ENCODE assay signal across 8 mouse cellular contexts in genomic region chr7:16906889-16907559, GRCm38 (mm10). TPM values are rescaled to one million over a fixed set of nuclear protein-coding genes. Genes with fewer than 3 reads are reported as not detected.
A peak's percentile ranks its signal among the peaks of the same experiment; 100 is the strongest.
DNase-seq lines count a peak whose midpoint lies in the region; ATAC-seq and TF ChIP-seq lines count a peak whose summit lies in the region.

No protein-coding gene starts in this region.

- H3K4me3 ChIP-seq in heart, embryonic 16.5 days (ENCODE audit: low read length) = no peak overlapping the region
- peak overlapping the region; percentile 94 for H3K4me3 ChIP-seq in megakaryocyte, embryonic 14.5 days (replicated peaks)
- H3K4me3 ChIP-seq in bone marrow macrophage, adult 2 months (ENCODE audit: insufficient read depth, low read length) = peak overlapping the region; percentile 38; the same call in 1 of the 2 replicates
- no peak overlapping the region for H3K4me3 ChIP-seq in myocyte

- H3K4me2 ChIP-seq in heart, embryonic 16.5 days (ENCODE audit: low read depth, low read length) = no peak overlapping the region; the same call in 1 of the 2 replicates
- peak overlapping the region; percentile 19 for H3K4me2 ChIP-seq in myocyte (ENCODE audit: low read depth)

- H3K9ac ChIP-seq in heart, embryonic 16.5 days (ENCODE audit: low read length) = peak overlapping the region; percentile 20; the same call in 1 of the 2 replicates

- no peaks in the 10 kb centered on the region for H3K36me3 ChIP-seq in heart, embryonic 16.5 days (ENCODE audit: control insufficient read depth, insufficient read depth)
- H3K36me3 ChIP-seq in megakaryocyte, embryonic 14.5 days (replicated peaks; ENCODE audit: low read length) = peaks cover 55% of the 10 kb centered on the region
- H3K36me3 ChIP-seq in myocyte (ENCODE audit: control insufficient read depth, insufficient read depth) = no peaks in the 10 kb centered on the region

- no peak for TF ChIP-seq CTCF in bone marrow macrophage, adult 2 months (IDR thresholded peaks at IDR 0.05; ENCODE audit: low read depth, low read length)

- H3K79me2 ChIP-seq in myocyte (ENCODE audit: control insufficient read depth, insufficient read depth) = peaks cover 9% of the 10 kb centered on the region

- no peak overlapping the region for H3ac ChIP-seq in myocyte (ENCODE audit: control insufficient read depth, insufficient read length)

- no peak for ATAC-seq in heart, embryonic 16.5 days (replicated peaks; ENCODE audit: extremely low read depth, insufficient read depth, low FRiP score)
- ATAC-seq in megakaryocyte, adult 5-6 weeks (ENCODE audit: poor library complexity, severe bottlenecking) = no peak
- ATAC-seq in cerebellum, adult (ENCODE audit: insufficient number of reproducible peaks, low FRiP score, low TSS enrichment) = no peak

- intact Hi-C loops in heart, postnatal 14 days (cut with DNase I) = loop anchor here (5.0 kb wide), 1 partner anchor 165 kb away; no protein-coding TSS in a partner anchor

- H3K9me3 ChIP-seq in heart, embryonic 16.5 days (replicated peaks; ENCODE audit: control insufficient read depth, low read length) = no peaks in the 10 kb centered on the region
- no peaks in the 10 kb centered on the region for H3K9me3 ChIP-seq in megakaryocyte, embryonic 14.5 days

- peaks cover 45% of the 10 kb centered on the region for H3K4me1 ChIP-seq in heart, embryonic 16.5 days (ENCODE audit: control insufficient read depth, insufficient read depth, low read length)
- peaks cover 100% of the 10 kb centered on the region for H3K4me1 ChIP-seq in megakaryocyte, embryonic 14.5 days
- peaks cover 75% of the 10 kb centered on the region for H3K4me1 ChIP-seq in bone marrow macrophage, adult 2 months (ENCODE audit: control insufficient read depth, insufficient read depth, low read length)

- DNase-seq in heart, postnatal 14 days = no peak
- DNase-seq in adrenal gland, postnatal 10 days = no peak

- H3K27me3 ChIP-seq in heart, embryonic 16.5 days (ENCODE audit: control insufficient read depth, insufficient read depth, low read length) = peaks cover 25% of the 10 kb centered on the region
- no peaks in the 10 kb centered on the region for H3K27me3 ChIP-seq in megakaryocyte, embryonic 14.5 days (replicated peaks)
- H3K27me3 ChIP-seq in myocyte (ENCODE audit: control insufficient read depth, insufficient read depth, insufficient read length) = no peaks in the 10 kb centered on the region

- no peak overlapping the region for H3K27ac ChIP-seq in heart, embryonic 16.5 days (ENCODE audit: low read length)
- H3K27ac ChIP-seq in bone marrow macrophage, adult 2 months (ENCODE audit: insufficient read depth, low read depth, low read length) = no peak overlapping the region

- no peak for TF ChIP-seq POLR2A in bone marrow macrophage, adult 2 months (IDR thresholded peaks at IDR 0.05; ENCODE audit: borderline replicate concordance, low read depth, low read length)
- TF ChIP-seq POLR2A in myocyte (IDR thresholded peaks at IDR 0.05; ENCODE audit: insufficient read length, low read depth) = no peak

- 87% methylated on average over 41 of the region's 41 CpGs for WGBS in heart, embryonic 16.5 days

TF ChIP-seq in myocyte, 11 proteins besides CTCF, POLR2A, EP300 and RAD21:
- no peak for TF ChIP-seq USF1 (IDR thresholded peaks at IDR 0.05; ENCODE audit: low read depth)
- TF ChIP-seq TCF3 (IDR thresholded peaks at IDR 0.05; ENCODE audit: insufficient read length, low read depth) = no peak
- no peak for TF ChIP-seq CEBPB (IDR thresholded peaks at IDR 0.05; ENCODE audit: insufficient read depth, poor library complexity, severe bottlenecking)
- no peak for TF ChIP-seq MAX (IDR thresholded peaks at IDR 0.05; ENCODE audit: low read depth)
- no peak for TF ChIP-seq POLR2AphosphoS2 (IDR thresholded peaks at IDR 0.05; ENCODE audit: insufficient read length, low read depth)
- no peak for TF ChIP-seq SRF (IDR thresholded peaks at IDR 0.05; ENCODE audit: control insufficient read depth, insufficient read length, low read depth)
- TF ChIP-seq MYOG (IDR thresholded peaks at IDR 0.05; ENCODE audit: control insufficient read depth in 1 of 3, insufficient read depth in 1 of 3, insufficient read length in 2 of 3, low read depth in 2 of 3) = no peak
- no peak for TF ChIP-seq REST (IDR thresholded peaks at IDR 0.05; ENCODE audit: insufficient read depth, insufficient read length)
- TF ChIP-seq MYOD1 (IDR thresholded peaks at IDR 0.05; ENCODE audit: control insufficient read depth in 1 of 3, insufficient read length in 2 of 3, low read depth in 2 of 3) = no peak
- no peak for TF ChIP-seq TCF12 (IDR thresholded peaks at IDR 0.05; ENCODE audit: insufficient read depth, poor library complexity, severe bottlenecking)
- TF ChIP-seq E2F4 (IDR thresholded peaks at IDR 0.05; ENCODE audit: insufficient read depth) = no peak

RNA-seq across cellular contexts. Expression of gene Ptgir, which starts 0.7 kb away (rescaled TPM):
- 1.4 and 1.5 TPM in 2 replicates for polyA plus RNA-seq in heart, embryonic 16.5 days (2015; fragmentation: Nextera tagmentation; extraction: Ambion mirVana)
- 1 to 10 TPM; 1.4 to 1.6 TPM for total RNA-seq in heart, postnatal 14 days (2021)
- polyA plus RNA-seq in megakaryocyte, embryonic 14.5 days (2012; ENCODE audit: insufficient read depth, low replicate concordance) = 56.9 and 66.7 TPM in 2 replicates
- total RNA-seq in megakaryocyte, adult 5-6 weeks (2015) = 16.0 and 18.1 TPM in 2 replicates
- total RNA-seq in megakaryocyte, adult 5-6 weeks (2017) = 14.5 and 16.6 TPM in 2 replicates
- 5.5 and 5.6 TPM in 2 replicates for polyA plus RNA-seq in bone marrow macrophage, adult 2 months (2012; ENCODE audit: insufficient read depth, insufficient read length, missing spikeins)
- polyA plus RNA-seq in myocyte (2012; fragmentation: generic; extraction: Trizol) = 2.6 TPM
- total RNA-seq in adrenal gland, postnatal 10 days (2021) = 1 to 10 TPM; 1.2 to 2.0 TPM

RNA-seq across cellular contexts. Expression of gene Gng8, which starts 15.4 kb away (rescaled TPM):
- 2.9 and 3.7 TPM in 2 replicates for polyA plus RNA-seq in heart, embryonic 16.5 days (2015; fragmentation: Nextera tagmentation; extraction: Ambion mirVana)
- total RNA-seq in heart, postnatal 14 days (2021) = under 1 TPM; 0.81 to 0.98 TPM
- not detected in 2 replicates for polyA plus RNA-seq in megakaryocyte, embryonic 14.5 days (2012; ENCODE audit: insufficient read depth, low replicate concordance)
- not detected in 2 replicates for total RNA-seq in megakaryocyte, adult 5-6 weeks (2015)
- 0.48 TPM in 1 of 2 replicates, not detected in the other for total RNA-seq in megakaryocyte, adult 5-6 weeks (2017)
- polyA plus RNA-seq in bone marrow macrophage, adult 2 months (2012; ENCODE audit: insufficient read depth, insufficient read length, missing spikeins) = not detected in 2 replicates
- 3.8 TPM for polyA plus RNA-seq in myocyte (2012; fragmentation: generic; extraction: Trizol)
- total RNA-seq in adrenal gland, postnatal 10 days (2021) = 1 to 10 TPM in 1 of 2 experiments, under 1 TPM in 1; 0.84 to 2.0 TPM

RNA-seq across cellular contexts. Expression of gene Calm3, which starts 16.9 kb away (rescaled TPM):
- 112 and 128 TPM in 2 replicates for polyA plus RNA-seq in heart, embryonic 16.5 days (2015; fragmentation: Nextera tagmentation; extraction: Ambion mirVana)
- total RNA-seq in heart, postnatal 14 days (2021) = 100 to 1,000 TPM; 228 to 250 TPM
- polyA plus RNA-seq in megakaryocyte, embryonic 14.5 days (2012; ENCODE audit: insufficient read depth, low replicate concordance) = 823 and 866 TPM in 2 replicates
- total RNA-seq in megakaryocyte, adult 5-6 weeks (2015) = 113 and 140 TPM in 2 replicates
- total RNA-seq in megakaryocyte, adult 5-6 weeks (2017) = 322 and 392 TPM in 2 replicates
- polyA plus RNA-seq in bone marrow macrophage, adult 2 months (2012; ENCODE audit: insufficient read depth, insufficient read length, missing spikeins) = 373 and 387 TPM in 2 replicates
- 336 TPM for polyA plus RNA-seq in myocyte (2012; fragmentation: generic; extraction: Trizol)
- total RNA-seq in adrenal gland, postnatal 10 days (2021) = 100 to 1,000 TPM; 224 to 252 TPM

RNA-seq across cellular contexts. Expression of gene Dact3, which starts 31.9 kb away (rescaled TPM):
- 2.8 and 3.1 TPM in 2 replicates for polyA plus RNA-seq in heart, embryonic 16.5 days (2015; fragmentation: Nextera tagmentation; extraction: Ambion mirVana)
- 10 to 100 TPM; 18.6 to 19.0 TPM for total RNA-seq in heart, postnatal 14 days (2021)
- polyA plus RNA-seq in megakaryocyte, embryonic 14.5 days (2012; ENCODE audit: insufficient read depth, low replicate concordance) = 3.3 and 10.9 TPM in 2 replicates
- 0.09 and 0.23 TPM in 2 replicates for total RNA-seq in megakaryocyte, adult 5-6 weeks (2015)
- 0.15 and 0.16 TPM in 2 replicates for total RNA-seq in megakaryocyte, adult 5-6 weeks (2017)
- polyA plus RNA-seq in bone marrow macrophage, adult 2 months (2012; ENCODE audit: insufficient read depth, insufficient read length, missing spikeins) = 1.2 and 1.3 TPM in 2 replicates
- 10.0 TPM for polyA plus RNA-seq in myocyte (2012; fragmentation: generic; extraction: Trizol)
- total RNA-seq in adrenal gland, postnatal 10 days (2021) = 1 to 10 TPM; 5.7 to 7.0 TPM

RNA-seq across cellular contexts. Expression of gene Pnmal2, which starts 37.5 kb away (rescaled TPM):
- polyA plus RNA-seq in heart, embryonic 16.5 days (2015; fragmentation: Nextera tagmentation; extraction: Ambion mirVana) = 5.6 and 6.0 TPM in 2 replicates
- 1 to 10 TPM; 3.6 to 4.0 TPM for total RNA-seq in heart, postnatal 14 days (2021)
- not detected in 2 replicates for polyA plus RNA-seq in megakaryocyte, embryonic 14.5 days (2012; ENCODE audit: insufficient read depth, low replicate concordance)
- not detected in 2 replicates for total RNA-seq in megakaryocyte, adult 5-6 weeks (2015)
- not detected in 2 replicates for total RNA-seq in megakaryocyte, adult 5-6 weeks (2017)
- polyA plus RNA-seq in bone marrow macrophage, adult 2 months (2012; ENCODE audit: insufficient read depth, insufficient read length, missing spikeins) = not detected in 2 replicates
- polyA plus RNA-seq in myocyte (2012; fragmentation: generic; extraction: Trizol) = 44.4 TPM
- 10 to 100 TPM; 18.3 to 23.9 TPM for total RNA-seq in adrenal gland, postnatal 10 days (2021)

Comparison
In these comparisons a context has a peak if more than half of its experiments do, and no peak if none do; other contexts are left out.
1. H3K4me3 ChIP-seq: peak in megakaryocyte, embryonic 14.5 days (single experiment) and bone marrow macrophage, adult 2 months (single experiment); none in heart, embryonic 16.5 days (single experiment) and myocyte (single experiment).